Mouse (Mus musculus): ENCODE measurements around the gene 5730596B20Rik. TPM values are rescaled to one million over a fixed set of nuclear protein-coding genes. Genes with fewer than 3 reads are reported as not detected.

5730596B20Rik gene
- polyA plus RNA-seq, 1 experiment from 2014 or later = 0.61 TPM

DNA sequence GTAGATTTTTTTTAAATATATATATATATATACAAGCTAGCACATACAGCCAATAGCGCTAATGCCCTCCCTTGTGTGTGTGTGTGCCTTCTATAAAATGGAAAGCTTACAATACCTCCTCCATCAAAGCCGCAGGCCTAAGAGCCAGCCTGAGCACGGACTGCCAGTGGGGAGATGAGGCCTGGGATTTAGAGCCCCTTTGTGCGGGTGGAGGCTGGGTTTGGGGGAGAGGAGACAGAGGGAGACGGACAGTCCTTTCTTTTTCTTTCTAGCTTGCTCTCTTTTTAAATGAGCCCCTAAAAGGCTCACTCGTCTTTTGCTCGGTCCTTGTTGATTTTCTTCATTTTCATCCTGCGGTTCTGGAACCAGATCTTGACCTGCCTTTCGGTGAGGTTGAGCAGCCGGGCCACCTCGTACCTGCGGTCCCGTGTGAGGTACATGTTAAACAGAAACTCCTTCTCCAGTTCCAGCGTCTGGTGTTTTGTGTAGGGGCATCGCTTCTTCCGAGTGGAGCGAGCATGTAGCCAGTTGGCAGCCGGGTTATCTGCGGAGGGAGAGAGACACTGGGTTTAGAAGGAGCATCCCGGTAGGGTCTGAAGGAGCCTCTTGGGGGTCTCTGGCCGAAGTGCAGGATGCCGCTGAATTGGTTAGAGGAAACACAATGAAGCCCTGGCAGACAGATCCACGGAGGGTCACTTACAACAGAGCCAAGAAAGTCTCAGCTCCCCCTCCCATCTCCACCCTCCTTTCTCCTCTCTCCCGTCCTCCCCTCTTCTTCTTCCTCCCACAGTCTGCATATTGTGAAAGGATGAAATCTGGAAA is 46.9 kb downstream of the 5730596B20Rik start:
- H3K27ac ChIP-seq (ENCODE audit: low read depth, low read length) = no peak overlapping the region
- peak overlapping the region; percentile 32 for H3K4me3 ChIP-seq (ENCODE audit: low read depth, low read length)
- H3K27me3 ChIP-seq (replicated peaks; ENCODE audit: control insufficient read depth, insufficient read depth, low read length) = peaks cover 94% of the 10 kb centered on the region

DNA sequence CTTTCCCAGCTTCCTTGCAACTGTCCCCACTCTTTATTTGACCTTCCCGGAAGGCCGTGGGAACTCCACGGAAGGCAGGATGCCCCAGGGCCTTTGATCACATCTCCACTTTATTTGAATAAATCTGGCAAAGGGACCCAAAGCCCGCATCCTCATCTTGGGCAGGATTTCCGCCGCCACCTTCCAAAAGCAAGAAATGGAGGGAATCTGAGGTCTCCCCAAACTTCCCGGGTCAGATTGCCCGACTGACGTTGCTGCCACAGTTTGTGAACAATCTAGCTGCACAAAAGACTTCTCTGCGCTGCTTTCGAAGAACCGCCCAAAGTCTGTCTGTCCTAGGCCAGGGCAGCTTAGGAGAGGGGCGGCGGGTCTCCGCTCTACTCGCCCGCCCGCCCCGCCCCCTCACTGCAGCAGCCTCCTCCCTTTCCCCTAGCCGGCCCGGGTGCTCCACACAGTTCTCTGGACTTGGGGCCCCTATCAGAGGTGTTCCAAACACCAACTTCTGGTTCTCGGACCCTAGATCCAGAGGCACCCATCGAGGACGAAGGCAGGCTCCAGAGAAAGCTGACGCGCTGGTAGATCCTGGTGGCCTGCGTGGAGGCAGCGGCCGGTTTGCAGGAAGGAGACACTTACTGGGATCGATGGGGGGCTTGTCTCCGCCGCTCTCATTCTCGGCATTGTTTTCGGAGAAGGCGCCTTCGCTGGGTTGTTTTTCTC is 47.8 kb downstream of the 5730596B20Rik start:
- 3% methylated on average over 36 of the region's 36 CpGs for WGBS
- Histone ChIP-seq H3K36me3 (ENCODE audit: control insufficient read depth, insufficient read depth) (no peaks in the 10 kb centered on the region), H3K27ac (ENCODE audit: low read depth, low read length) (no peak overlapping the region), H3K9ac (ENCODE audit: low read depth, low read length) (peak overlapping the region; percentile 26; the same call in 1 of the 2 replicates), H3K4me1 (replicated peaks; ENCODE audit: control insufficient read depth, insufficient read depth, low read length) (no peaks in the 10 kb centered on the region; the same call in 1 of the 2 replicates), H3K4me3 (ENCODE audit: low read depth, low read length) (peak overlapping the region; percentile 32), H3K4me2 (replicated peaks; ENCODE audit: low read depth) (peak overlapping the region; percentile 50), H3K27me3 (replicated peaks; ENCODE audit: control insufficient read depth, insufficient read depth, low read length) (peaks cover 96% of the 10 kb centered on the region), H3K9me3 (ENCODE audit: control insufficient read depth) (no peaks in the 10 kb centered on the region)
- no peak for TF ChIP-seq CTCF (IDR thresholded peaks at IDR 0.05; ENCODE audit: low read depth)
- ATAC-seq = no peak

More for the DNA sequence above, 46.9 kb downstream of the 5730596B20Rik start:
- no peak for ATAC-seq
- Histone ChIP-seq H3K4me2 (replicated peaks; ENCODE audit: low read depth) (peak overlapping the region; percentile 50; the same call in 1 of the 2 replicates), H3K4me1 (replicated peaks; ENCODE audit: control insufficient read depth, insufficient read depth, low read length) (no peaks in the 10 kb centered on the region; the same call in 1 of the 2 replicates), H3K9me3 (ENCODE audit: control insufficient read depth) (no peaks in the 10 kb centered on the region), H3K36me3 (ENCODE audit: control insufficient read depth, insufficient read depth) (no peaks in the 10 kb centered on the region), H3K9ac (ENCODE audit: low read depth, low read length) (no peak overlapping the region)
- TF ChIP-seq CTCF (IDR thresholded peaks at IDR 0.05; ENCODE audit: low read depth) = no peak
- 15% methylated on average over 24 of the region's 24 CpGs for WGBS

GRCm38 (mm10) chr6:52225612-52226568 is 48.6 kb downstream of the 5730596B20Rik start:
- Histone ChIP-seq H3K9me3 (ENCODE audit: control insufficient read depth) (no peaks in the 10 kb centered on the region), H3K27ac (ENCODE audit: low read depth, low read length) (no peak overlapping the region), H3K27me3 (replicated peaks; ENCODE audit: control insufficient read depth, insufficient read depth, low read length) (peaks cover 96% of the 10 kb centered on the region), H3K4me1 (replicated peaks; ENCODE audit: control insufficient read depth, insufficient read depth, low read length) (no peaks in the 10 kb centered on the region; the same call in 1 of the 2 replicates), H3K4me2 (replicated peaks; ENCODE audit: low read depth) (peak overlapping the region; percentile 50), H3K36me3 (ENCODE audit: control insufficient read depth, insufficient read depth) (no peaks in the 10 kb centered on the region), H3K4me3 (ENCODE audit: low read depth, low read length) (peak overlapping the region; percentile 32), H3K9ac (ENCODE audit: low read depth, low read length) (no peak overlapping the region)
- ATAC-seq = no peak; the same call in 1 of the 2 replicates
- 2% methylated on average over 69 of the region's 69 CpGs for WGBS
- no peak for TF ChIP-seq CTCF (IDR thresholded peaks at IDR 0.05; ENCODE audit: low read depth)

- H3K27ac ChIP-seq (ENCODE audit: low read depth, low read length) = no peak overlapping the region
Observed at GRCm38 (mm10) chr6:52226569-52227257, 49.4 kb downstream of the 5730596B20Rik start.

DNA sequence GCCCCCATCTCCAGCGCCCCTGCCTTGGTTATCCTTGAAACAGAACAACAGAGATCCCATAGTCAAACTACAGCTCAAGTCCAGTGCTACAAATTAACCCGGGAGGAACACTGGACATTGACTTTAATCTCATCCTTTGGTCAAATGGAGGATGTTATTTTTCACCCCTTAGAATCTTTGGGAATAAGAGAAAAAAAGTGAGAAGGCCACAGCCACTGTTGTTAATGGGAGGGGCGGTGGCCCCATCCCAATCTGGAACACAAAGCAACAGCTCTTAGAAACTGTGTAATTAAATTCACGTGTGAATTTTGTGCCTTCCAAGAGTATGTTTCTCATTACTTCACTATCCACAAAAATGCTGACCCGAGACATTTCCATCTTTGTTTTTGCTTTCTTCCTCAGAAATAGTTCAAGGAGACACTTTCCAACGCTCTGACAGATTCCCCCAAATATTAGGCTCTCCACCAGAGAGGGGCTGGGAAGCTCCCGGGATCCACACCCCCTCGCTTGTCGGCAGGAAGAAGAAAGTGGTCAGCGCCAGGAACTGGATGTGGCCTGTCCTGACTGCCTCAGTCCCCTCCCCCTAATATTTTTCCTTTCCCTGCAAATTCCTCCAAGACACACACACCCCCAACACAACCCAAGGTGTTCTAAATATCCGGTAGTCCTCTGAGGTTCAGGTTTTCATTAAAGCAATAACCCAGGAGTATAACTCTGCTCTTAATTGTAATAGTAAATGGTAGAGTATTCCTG is 50.3 kb downstream of the 5730596B20Rik start:
- 9% methylated on average over 11 of the region's 11 CpGs for WGBS
- ATAC-seq = no peak
- no peaks in the 10 kb centered on the region for H3K9me3 ChIP-seq (ENCODE audit: control insufficient read depth)
- TF ChIP-seq CTCF (IDR thresholded peaks at IDR 0.05; ENCODE audit: low read depth) = no peak
- peaks cover 95% of the 10 kb centered on the region for H3K27me3 ChIP-seq (replicated peaks; ENCODE audit: control insufficient read depth, insufficient read depth, low read length)
- no peaks in the 10 kb centered on the region for H3K36me3 ChIP-seq (ENCODE audit: control insufficient read depth, insufficient read depth)
- H3K4me1 ChIP-seq (replicated peaks; ENCODE audit: control insufficient read depth, insufficient read depth, low read length) = no peaks in the 10 kb centered on the region
- no peak overlapping the region for H3K9ac ChIP-seq (ENCODE audit: low read depth, low read length)
- no peak overlapping the region for H3K4me3 ChIP-seq (ENCODE audit: low read depth, low read length)
- no peak overlapping the region for H3K27ac ChIP-seq (ENCODE audit: low read depth, low read length)
- no peak overlapping the region for H3K4me2 ChIP-seq (replicated peaks; ENCODE audit: low read depth)

More at GRCm38 (mm10) chr6:52226569-52227257, 49.4 kb downstream of the 5730596B20Rik start:
- no peak for TF ChIP-seq CTCF (IDR thresholded peaks at IDR 0.05; ENCODE audit: low read depth)
- Histone ChIP-seq H3K27me3 (replicated peaks; ENCODE audit: control insufficient read depth, insufficient read depth, low read length) (peaks cover 95% of the 10 kb centered on the region), H3K4me2 (replicated peaks; ENCODE audit: low read depth) (peak overlapping the region; percentile 50), H3K9ac (ENCODE audit: low read depth, low read length) (no peak overlapping the region), H3K36me3 (ENCODE audit: control insufficient read depth, insufficient read depth) (no peaks in the 10 kb centered on the region), H3K9me3 (ENCODE audit: control insufficient read depth) (no peaks in the 10 kb centered on the region), H3K4me1 (replicated peaks; ENCODE audit: control insufficient read depth, insufficient read depth, low read length) (no peaks in the 10 kb centered on the region; the same call in 1 of the 2 replicates), H3K4me3 (ENCODE audit: low read depth, low read length) (peak overlapping the region; percentile 32)
- no peak for ATAC-seq
- WGBS = 4% methylated on average over 26 of the region's 26 CpGs

Measured in intestine, postnatal 0 days (tissue).